Mouse (Mus musculus) megakaryocyte-erythroid progenitor cell, adult 5-6 weeks (primary cell): ENCODE data around the gene Aamdc. TPM values are rescaled to one million over a fixed set of nuclear protein-coding genes. Genes with fewer than 3 reads are reported as not detected.

Experiments
- ATAC-seq: replicated peaks from 2 replicates; pipeline ENCODE4 v1.8.0; 2016; ENCODE audit warnings: mild to moderate bottlenecking, inconsistent platforms; ENCODE audit not compliant: severe bottlenecking, poor library complexity, low FRiP score, low TSS enrichment
- total RNA-seq, 2 experiments: library from RNA; stranded (forward) in 1 of 2; stranded (reverse) in 1 of 2; fragments of 200-1000, 215-1000 nt in 1 of 2; fragments of >200 nt in 1 of 2; fragmentation: Nextera tagmentation in 1 of 2; gene quantifications; 2 replicates each; pipeline ENCODE4 v1.2.3; 2014 to 2017

Aamdc gene
- total RNA-seq, 2 experiments from 2014 or later = 15.9 to 36.3 TPM

DNA sequence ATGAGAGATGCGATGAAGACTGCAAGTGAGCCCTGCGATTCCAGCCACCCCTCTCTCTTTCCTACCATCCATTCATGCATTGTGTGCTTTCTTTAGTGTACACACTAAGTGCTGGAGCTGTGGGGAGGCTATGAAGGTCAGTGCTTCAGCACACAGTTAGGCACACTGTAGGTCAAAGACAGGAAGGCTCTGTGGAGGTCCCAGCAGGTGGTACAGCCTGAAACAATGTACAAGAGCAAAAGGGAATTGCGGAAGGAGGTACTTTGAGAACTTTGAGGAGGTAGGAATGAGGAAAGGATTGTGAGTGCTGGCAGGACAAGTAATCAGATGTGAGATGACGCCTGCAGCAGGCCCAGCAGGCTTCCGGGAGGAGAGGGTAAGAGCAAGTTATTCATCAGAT is 43.8 kb downstream of the Aamdc start:
- ATAC-seq = no peak

DNA sequence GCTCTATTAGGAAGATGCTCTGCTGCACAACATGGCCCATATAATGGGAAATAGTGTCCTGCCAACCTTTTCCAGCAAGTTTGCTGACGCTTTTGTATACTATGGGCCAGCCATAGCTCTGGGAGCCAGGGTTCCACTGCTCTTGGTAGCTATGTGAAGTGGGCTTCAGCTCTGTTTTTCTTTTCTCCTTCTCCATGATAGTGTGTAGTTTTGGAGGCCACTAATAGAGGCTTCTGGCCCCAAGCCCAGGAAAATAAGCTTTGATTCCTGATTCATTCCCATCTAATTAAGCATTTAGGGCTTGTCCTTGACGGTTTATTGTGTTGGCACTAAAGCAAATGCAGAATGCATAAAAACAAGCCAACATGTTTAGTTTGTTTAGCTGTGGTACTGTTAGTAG is 59.4 kb downstream of the Aamdc start:
- ATAC-seq = no peak

DNA sequence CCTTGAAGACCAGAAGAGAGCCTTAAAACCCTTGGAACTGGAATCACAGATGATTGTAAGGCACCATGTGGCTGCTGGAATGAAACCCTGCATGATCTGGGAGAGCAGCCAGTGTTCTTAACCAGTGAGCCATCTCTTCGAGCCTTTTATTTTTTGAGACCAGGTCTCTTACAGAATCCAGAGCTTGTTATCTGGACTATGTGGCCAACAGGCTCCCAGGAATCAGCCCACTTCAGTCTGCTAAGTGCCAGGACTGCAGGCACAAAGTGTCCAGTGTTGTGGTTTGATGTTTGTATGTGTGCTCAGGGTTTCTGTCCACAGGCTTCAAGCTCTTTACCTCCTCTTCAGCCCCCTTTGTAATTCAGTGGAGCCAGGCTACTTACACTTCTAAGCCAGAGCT is 64.5 kb downstream of the Aamdc start:
- ATAC-seq = no peak

- no peak for ATAC-seq
Measured at GRCm38 (mm10) chr7:97500555-97501209, 78.6 kb downstream of the Aamdc start.

Other genes starting within 250 kb of the Aamdc start
- gene Usp35, start 247.5 kb downstream of the Aamdc start, total RNA-seq (2014; fragmentation: Nextera tagmentation) = 0.44 and 2.9 TPM in 2 replicates
- not detected in 2 replicates for gene Usp35, start 247.5 kb downstream of the Aamdc start, total RNA-seq (2017)
- gene Kctd21, start 247.2 kb downstream of the Aamdc start, total RNA-seq (2014; fragmentation: Nextera tagmentation) = 0.69 and 1.6 TPM in 2 replicates
- gene Kctd21, start 247.2 kb downstream of the Aamdc start, total RNA-seq (2017) = 0.76 and 1.7 TPM in 2 replicates
- gene Alg8, start 207.9 kb downstream of the Aamdc start, total RNA-seq (2014; fragmentation: Nextera tagmentation) = 67.6 and 71.5 TPM in 2 replicates
- gene Alg8, start 207.9 kb downstream of the Aamdc start, total RNA-seq (2017) = 35.9 and 46.3 TPM in 2 replicates
- gene Ndufc2, start 179.5 kb downstream of the Aamdc start, total RNA-seq (2014; fragmentation: Nextera tagmentation) = 188 and 266 TPM in 2 replicates
- 369 and 388 TPM in 2 replicates for gene Ndufc2, start 179.5 kb downstream of the Aamdc start, total RNA-seq (2017)
- gene Thrsp, start 161.8 kb downstream of the Aamdc start, total RNA-seq (2014; fragmentation: Nextera tagmentation) = not detected in 2 replicates
- gene Thrsp, start 161.8 kb downstream of the Aamdc start, total RNA-seq (2017) = not detected in 2 replicates
- 8.5 and 10.1 TPM in 2 replicates for gene Kctd14, start 128.2 kb downstream of the Aamdc start, total RNA-seq (2014; fragmentation: Nextera tagmentation)
- gene Kctd14, start 128.2 kb downstream of the Aamdc start, total RNA-seq (2017) = 2.8 and 4.4 TPM in 2 replicates
- 42.6 and 71.6 TPM in 2 replicates for gene Ints4, start 98.5 kb downstream of the Aamdc start, total RNA-seq (2014; fragmentation: Nextera tagmentation)
- 51.3 and 74.9 TPM in 2 replicates for gene Ints4, start 98.5 kb downstream of the Aamdc start, total RNA-seq (2017)
- 21.4 and 24.5 TPM in 2 replicates for gene Rsf1, start 392 bp upstream of the Aamdc start, total RNA-seq (2014; fragmentation: Nextera tagmentation)
- gene Rsf1, start 392 bp upstream of the Aamdc start, total RNA-seq (2017) = 25.9 and 50.3 TPM in 2 replicates
- 118 and 121 TPM in 2 replicates for gene Clns1a, start 117.1 kb upstream of the Aamdc start, total RNA-seq (2014; fragmentation: Nextera tagmentation)
- 181 and 238 TPM in 2 replicates for gene Clns1a, start 117.1 kb upstream of the Aamdc start, total RNA-seq (2017)
- gene Aqp11, start 158.8 kb upstream of the Aamdc start, total RNA-seq (2014; fragmentation: Nextera tagmentation) = 16.4 and 23.0 TPM in 2 replicates
- 6.9 and 8.5 TPM in 2 replicates for gene Aqp11, start 158.8 kb upstream of the Aamdc start, total RNA-seq (2017)
- gene Pak1, start 209.0 kb upstream of the Aamdc start, total RNA-seq (2014; fragmentation: Nextera tagmentation) = 6.9 and 8.2 TPM in 2 replicates
- 13.9 and 20.3 TPM in 2 replicates for gene Pak1, start 209.0 kb upstream of the Aamdc start, total RNA-seq (2017)